Mouse (Mus musculus) duodenum, adult 2 months (tissue): ENCODE measurements around the gene Zranb1. TPM values are rescaled to one million over a fixed set of nuclear protein-coding genes. Genes with fewer than 3 reads are reported as not detected.

ENCODE experiments used
- polyA plus RNA-seq: library from polyadenylated mRNA; depleted of rRNA; stranded (reverse); fragments of >200 nt; gene quantifications from 2 replicates; pipeline ENCODE4 v1.2.3, GENCODE M21; 2012; ENCODE audit warnings: low replicate concordance; rRNA removed

Gene Zranb1
- polyA plus RNA-seq, result 1.6 and 1.7 TPM in 2 replicates

GRCm38 (mm10) chr7:132930850-132931559 is at the start of gene Zranb1:
Zranb1 (plus strand) TSS chr7:132931142.

Other genes with a start within 250 kb of the Zranb1 start
- 45.3 and 56.3 TPM in 2 replicates for gene Fam53b, start 117.3 kb upstream of the Zranb1 start, polyA plus RNA-seq
- 1.1 and 1.7 TPM in 2 replicates for gene Eef1akmt2, start 78.5 kb upstream of the Zranb1 start, polyA plus RNA-seq
- gene Abraxas2, start 71.9 kb upstream of the Zranb1 start, polyA plus RNA-seq, result 4.8 and 5.2 TPM in 2 replicates
- 8.8 and 10.0 TPM in 2 replicates for gene Fgfr2, start 192.2 kb downstream of the Zranb1 start, polyA plus RNA-seq
- 25.4 and 32.6 TPM in 2 replicates for gene Ctbp2, start 193.2 kb downstream of the Zranb1 start, polyA plus RNA-seq